ENCODE assay signal across 9 mouse cellular contexts in the genomic region with DNA sequence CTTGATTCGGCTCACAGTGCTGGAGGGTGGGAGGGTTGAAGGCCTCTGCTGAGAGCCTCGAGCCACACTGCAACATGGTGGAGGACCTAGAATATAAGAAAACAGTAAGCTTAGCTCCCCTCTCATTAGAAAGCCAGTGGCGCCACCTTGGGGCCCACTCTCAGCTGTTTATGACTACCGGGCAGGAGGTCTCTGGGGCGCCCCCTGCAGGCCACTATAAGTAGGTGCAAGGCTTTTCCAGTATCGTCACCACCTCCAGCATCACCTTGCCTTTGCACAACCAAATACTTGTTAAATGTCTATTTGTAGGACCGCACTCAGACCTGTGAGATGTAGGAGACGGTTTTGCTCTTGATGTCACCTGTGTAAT. TPM values are rescaled to one million over a fixed set of nuclear protein-coding genes. Genes with fewer than 3 reads are reported as not detected.
A peak's percentile ranks its signal among the peaks of the same experiment; 100 is the strongest.
DNase-seq lines count a peak whose midpoint lies in the region; ATAC-seq and TF ChIP-seq lines count a peak whose summit lies in the region.
"Had no signal": no experiment of that assay in that cellular context is flagged by ENCODE, and none has a peak within 500 bp of the region (broad histone marks: within the 10 kb centered on the region; RNA-seq: fewer than 3 reads in every experiment).

No protein-coding gene starts in this region.

- H3K9ac ChIP-seq in ES-E14 (ENCODE audit: insufficient read depth, low read depth, low read length, poor library complexity, severe bottlenecking), result no peak overlapping the region
- H3K9ac ChIP-seq in intestine, embryonic 16.5 days (ENCODE audit: low read depth, low read length), result no peak overlapping the region
- H3K9ac ChIP-seq in liver, embryonic 11.5 days (ENCODE audit: low read depth, low read length), result no peak overlapping the region
- H3K9ac ChIP-seq: hindbrain, embryonic 15.5 days had no signal

- TF ChIP-seq POLR2A in olfactory bulb, adult 2 months (IDR thresholded peaks at IDR 0.05; ENCODE audit: insufficient read depth, low read depth, low read length), result no peak

- H3K36me3 ChIP-seq in ES-E14 (ENCODE audit: control insufficient read depth, insufficient read depth, low read length, poor library complexity, severe bottlenecking), result no peaks in the 10 kb centered on the region
- no peaks in the 10 kb centered on the region for H3K36me3 ChIP-seq in intestine, embryonic 16.5 days (ENCODE audit: control insufficient read depth, insufficient read depth, low read length)
- H3K36me3 ChIP-seq in liver, embryonic 11.5 days (ENCODE audit: control insufficient read depth, insufficient read depth, low read length), result no peaks in the 10 kb centered on the region
- H3K36me3 ChIP-seq: hindbrain, embryonic 15.5 days had no signal

- H3K27me3 ChIP-seq in intestine, embryonic 16.5 days (replicated peaks; ENCODE audit: control insufficient read depth, insufficient read depth, low read length), result no peaks in the 10 kb centered on the region
- H3K27me3 ChIP-seq in liver, embryonic 11.5 days (replicated peaks; ENCODE audit: control insufficient read depth, insufficient read depth, low read length), result no peaks in the 10 kb centered on the region
- H3K27me3 ChIP-seq: hindbrain, embryonic 15.5 days had no signal

- H3K4me1 ChIP-seq in ES-E14 (ENCODE audit: control insufficient read depth in 2 of 2, insufficient read depth in 2 of 2, low read length in 2 of 2, poor library complexity in 1 of 2), result peaks cover 0 to 2% of the 10 kb centered on the region in 2 experiments; a peak in 1 of 4 replicates
- no peaks in the 10 kb centered on the region for H3K4me1 ChIP-seq in intestine, embryonic 16.5 days (ENCODE audit: control insufficient read depth, insufficient read depth, low read length)
- no peaks in the 10 kb centered on the region for H3K4me1 ChIP-seq in liver, embryonic 11.5 days (replicated peaks; ENCODE audit: control insufficient read depth, insufficient read depth, low read length)
- peaks cover 3% of the 10 kb centered on the region for H3K4me1 ChIP-seq in olfactory bulb, adult 2 months (ENCODE audit: control insufficient read depth, insufficient read depth, low read length)

- H3K27ac ChIP-seq in ES-E14 (ENCODE audit: insufficient read depth, low read depth, low read length, poor library complexity, severe bottlenecking), result no peak overlapping the region
- H3K27ac ChIP-seq in intestine, embryonic 16.5 days (ENCODE audit: low read length), result no peak overlapping the region
- no peak overlapping the region for H3K27ac ChIP-seq in liver, embryonic 11.5 days (ENCODE audit: low read depth, low read length)
- H3K27ac ChIP-seq in olfactory bulb, adult 2 months (ENCODE audit: insufficient read depth, low read depth, low read length), result no peak overlapping the region
- H3K27ac ChIP-seq: hindbrain, embryonic 15.5 days had no signal

- no peak overlapping the region for H3K4me2 ChIP-seq in intestine, embryonic 16.5 days (ENCODE audit: low read depth, low read length)
- H3K4me2 ChIP-seq in liver, embryonic 11.5 days, result no peak overlapping the region
- H3K4me2 ChIP-seq: hindbrain, embryonic 15.5 days had no signal

- ATAC-seq in cerebellum, adult (ENCODE audit: insufficient number of reproducible peaks, low FRiP score, low TSS enrichment), result peak; percentile 36; the same call in 1 of the 2 replicates
- peak; percentile 89 for ATAC-seq in frontal cortex, adult (ENCODE audit: low TSS enrichment)
- ATAC-seq in intestine, embryonic 16.5 days, result peak; percentile 48; the same call in 1 of the 2 replicates
- peak; percentile 72 for ATAC-seq in liver, embryonic 11.5 days (replicated peaks; ENCODE audit: low FRiP score)

- DNase-seq in 3T3-L1 (ENCODE audit: low read depth, low spot score), result peak; percentile 85
- DNase-seq in ES-E14 (ENCODE audit: low read depth, low spot score), result peak; percentile 75
- peak; percentile 63 for DNase-seq in liver, embryonic 11.5 days (ENCODE audit: low spot score)
- peak; percentile 62 for DNase-seq in thymus, postnatal 25 days

- H3K9me3 ChIP-seq in ES-E14 (ENCODE audit: control insufficient read depth, insufficient read depth, low read depth, low read length), result no peaks in the 10 kb centered on the region
- no peaks in the 10 kb centered on the region for H3K9me3 ChIP-seq in intestine, embryonic 16.5 days (ENCODE audit: control insufficient read depth, low read length)
- no peaks in the 10 kb centered on the region for H3K9me3 ChIP-seq in liver, embryonic 11.5 days (ENCODE audit: control insufficient read depth, low read length)
- H3K9me3 ChIP-seq: hindbrain, embryonic 15.5 days had no signal

- in situ Hi-C loops in ES-E14 (cut with MboI; ENCODE audit: low sequenced_read_pairs in 2 of 2, unreplicated experiment in 2 of 2), result no loop called here

- WGBS in intestine, embryonic 16.5 days, result 41% methylated on average over 8 of the region's 8 CpGs
- 32% methylated on average over 8 of the region's 8 CpGs for WGBS in liver, embryonic 11.5 days
- WGBS in olfactory bulb, adult 2 months, result 37% methylated on average over 8 of the region's 8 CpGs

- peak; percentile 69 for TF ChIP-seq CTCF in olfactory bulb, adult 2 months (IDR thresholded peaks at IDR 0.05; ENCODE audit: insufficient read depth, low read depth, low read length)

- no peak overlapping the region for H3K4me3 ChIP-seq in ES-E14 (ENCODE audit: insufficient read depth in 1 of 2, low read depth in 1 of 2, low read length in 2 of 2, poor library complexity in 1 of 2, severe bottlenecking in 1 of 2)
- H3K4me3 ChIP-seq in intestine, embryonic 16.5 days (ENCODE audit: low read length), result no peak overlapping the region
- H3K4me3 ChIP-seq in liver, embryonic 11.5 days (ENCODE audit: low read depth, low read length), result no peak overlapping the region
- H3K4me3 ChIP-seq in olfactory bulb, adult 2 months (ENCODE audit: insufficient read depth, low read depth, low read length), result no peak overlapping the region
- H3K4me3 ChIP-seq: hindbrain, embryonic 15.5 days had no signal

TF ChIP-seq in ES-E14, 5 proteins besides CTCF, POLR2A, EP300 and RAD21:
- TF ChIP-seq ZC3H11A (IDR thresholded peaks at IDR 0.05; ENCODE audit: borderline replicate concordance, low read depth, low read length) (peak; percentile 32; the same call in 1 of the 2 replicates), CHD2 (IDR thresholded peaks at IDR 0.05; ENCODE audit: low read depth, low read length) (no peak)

RNA-seq across cellular contexts. Expression of a gene that starts 21.3 kb away (rescaled TPM):
- 0.95 TPM in 1 of 2 replicates, not detected in the other for total RNA-seq in ES-E14 (2012; rRNA removed)
- 0.54 and 0.55 TPM in 2 replicates for polyA plus RNA-seq in intestine, embryonic 16.5 days (2015; fragmentation: Nextera tagmentation; extraction: Ambion mirVana)
- 0.47 and 0.92 TPM in 2 replicates for polyA plus RNA-seq in liver, embryonic 11.5 days (2014; fragmentation: Nextera tagmentation; extraction: Ambion mirVana)
- polyA plus RNA-seq in olfactory bulb, adult 2 months (2012; ENCODE audit: insufficient read depth, insufficient read length, low replicate concordance, missing spikeins), result not detected in 2 replicates

RNA-seq across cellular contexts. Expression of a gene that starts 24.9 kb away (rescaled TPM):
- 1.1 TPM in 1 of 2 replicates, not detected in the other for total RNA-seq in ES-E14 (2012; rRNA removed)
- 9,012 and 11,055 TPM in 2 replicates for polyA plus RNA-seq in intestine, embryonic 16.5 days (2015; fragmentation: Nextera tagmentation; extraction: Ambion mirVana)
- 25,282 and 25,421 TPM in 2 replicates for polyA plus RNA-seq in liver, embryonic 11.5 days (2014; fragmentation: Nextera tagmentation; extraction: Ambion mirVana)
- not detected in 2 replicates for polyA plus RNA-seq in olfactory bulb, adult 2 months (2012; ENCODE audit: insufficient read depth, insufficient read length, low replicate concordance, missing spikeins)

RNA-seq across cellular contexts. Expression of a gene that starts 26.4 kb away (rescaled TPM):
- 3.2 and 6.8 TPM in 2 replicates for total RNA-seq in ES-E14 (2012; rRNA removed)
- polyA plus RNA-seq in intestine, embryonic 16.5 days (2015; fragmentation: Nextera tagmentation; extraction: Ambion mirVana), result 9.6 and 10.0 TPM in 2 replicates
- polyA plus RNA-seq in liver, embryonic 11.5 days (2014; fragmentation: Nextera tagmentation; extraction: Ambion mirVana), result 7.4 and 8.2 TPM in 2 replicates
- polyA plus RNA-seq in olfactory bulb, adult 2 months (2012; ENCODE audit: insufficient read depth, insufficient read length, low replicate concordance, missing spikeins), result not detected in 2 replicates

RNA-seq across cellular contexts. Expression of a gene that starts 34.4 kb away (rescaled TPM):
- 0.80 TPM in 1 of 2 replicates, not detected in the other for total RNA-seq in ES-E14 (2012; rRNA removed)
- 2.1 and 3.0 TPM in 2 replicates for polyA plus RNA-seq in intestine, embryonic 16.5 days (2015; fragmentation: Nextera tagmentation; extraction: Ambion mirVana)
- 43.6 and 45.8 TPM in 2 replicates for polyA plus RNA-seq in liver, embryonic 11.5 days (2014; fragmentation: Nextera tagmentation; extraction: Ambion mirVana)
- not detected in 2 replicates for polyA plus RNA-seq in olfactory bulb, adult 2 months (2012; ENCODE audit: insufficient read depth, insufficient read length, low replicate concordance, missing spikeins)

RNA-seq across cellular contexts. Expression of a gene that starts 37.9 kb away (rescaled TPM):
- total RNA-seq in ES-E14 (2012; rRNA removed), result not detected in 2 replicates
- 3,658 and 4,448 TPM in 2 replicates for polyA plus RNA-seq in intestine, embryonic 16.5 days (2015; fragmentation: Nextera tagmentation; extraction: Ambion mirVana)
- 12,698 and 12,741 TPM in 2 replicates for polyA plus RNA-seq in liver, embryonic 11.5 days (2014; fragmentation: Nextera tagmentation; extraction: Ambion mirVana)
- not detected in 2 replicates for polyA plus RNA-seq in olfactory bulb, adult 2 months (2012; ENCODE audit: insufficient read depth, insufficient read length, low replicate concordance, missing spikeins)

Comparison
In these comparisons a context has a peak if more than half of its experiments do, and no peak if none do; other contexts are left out.
1. ATAC-seq: peak in every context shown above with its lines; median percentile 89 in frontal cortex, adult; 72 in liver, embryonic 11.5 days; 48 in intestine, embryonic 16.5 days; 36 in cerebellum, adult.
2. RNA of a gene that starts 24.9 kb away (polyA plus RNA-seq): 25,282 to 25,421 TPM in liver, embryonic 11.5 days and 9,012 to 11,055 TPM in intestine, embryonic 16.5 days; not detected in olfactory bulb, adult 2 months; every median in the first group is over 1,000 times any median in the second.
3. Peak in every context shown above with its lines, with median percentiles within 50 percentile points of each other: DNase-seq.